Mouse (Mus musculus) liver (tissue): ENCODE data around the gene Slc25a34.

Experiments used
- DNase-seq: peaks from one replicate; pipeline ENCODE4 v3.0.0-alpha.2; 2020; ENCODE audit warnings: mixed read lengths

The Slc25a34 gene

GRCm38 (mm10) chr4:141617299-141617698 lies 6.3 kb downstream of the Slc25a34 start:
- DNase-seq: peak; percentile 64

- no peak for DNase-seq
Measured at GRCm38 (mm10) chr4:141616811-141617210, 6.8 kb downstream of the Slc25a34 start.

GRCm38 (mm10) chr4:141614946-141615345 lies 8.7 kb downstream of the Slc25a34 start:
- DNase-seq: no peak

- no peak for DNase-seq
Measured at GRCm38 (mm10) chr4:141609538-141609937, 14.1 kb downstream of the Slc25a34 start.

GRCm38 (mm10) chr4:141605861-141606260 lies 17.8 kb downstream of the Slc25a34 start, which contains the start of gene Fblim1:
Gene Fblim1, minus strand, starts transcription at chr4:141606096.
- DNase-seq: no peak

GRCm38 (mm10) chr4:141605421-141605820 lies 18.2 kb downstream of the Slc25a34 start:
- no peak for DNase-seq

GRCm38 (mm10) chr4:141604493-141604892 lies 19.1 kb downstream of the Slc25a34 start:
- no peak for DNase-seq

GRCm38 (mm10) chr4:141603921-141604320 lies 19.7 kb downstream of the Slc25a34 start:
- no peak for DNase-seq

GRCm38 (mm10) chr4:141602523-141603223 lies 20.9 kb downstream of the Slc25a34 start:
- DNase-seq: no peak

GRCm38 (mm10) chr4:141601148-141601862 lies 22.3 kb downstream of the Slc25a34 start:
- no peak for DNase-seq

- no peak for DNase-seq
Measured at GRCm38 (mm10) chr4:141600364-141600763, 23.3 kb downstream of the Slc25a34 start.

- DNase-seq: peak; percentile 38
Measured at GRCm38 (mm10) chr4:141599251-141600141, 24.1 kb downstream of the Slc25a34 start.

- DNase-seq: no peak
Measured at GRCm38 (mm10) chr4:141598894-141599250, 24.7 kb downstream of the Slc25a34 start.

GRCm38 (mm10) chr4:141598199-141598893 lies 25.3 kb downstream of the Slc25a34 start:
- DNase-seq: no peak

GRCm38 (mm10) chr4:141596700-141597328 lies 26.8 kb downstream of the Slc25a34 start:
- DNase-seq: no peak

- DNase-seq: no peak
Measured at GRCm38 (mm10) chr4:141595605-141596268, 27.9 kb downstream of the Slc25a34 start.

- DNase-seq: no peak
Measured at GRCm38 (mm10) chr4:141595138-141595537, 28.5 kb downstream of the Slc25a34 start.

GRCm38 (mm10) chr4:141591547-141591946 lies 32.1 kb downstream of the Slc25a34 start:
- peak; percentile 54 for DNase-seq

- DNase-seq: no peak
Measured at GRCm38 (mm10) chr4:141583919-141584318, 39.7 kb downstream of the Slc25a34 start.

GRCm38 (mm10) chr4:141581051-141581450 lies 42.6 kb downstream of the Slc25a34 start:
- no peak for DNase-seq

GRCm38 (mm10) chr4:141578833-141579232 lies 44.8 kb downstream of the Slc25a34 start:
- DNase-seq: peak; percentile 29
